Mouse (Mus musculus) activated CD4-positive, CD25-positive, alpha-beta regulatory T cell, adult 4 months (primary cell): ENCODE measurements at regions not wholly inside any gene's neighbourhood (a gene's known extent, or its start where the extent isn't known, plus 50 kb on each side); places are given as distances from the start of the nearest gene placed in this dataset.

Source experiments
- ATAC-seq: one replicate; pipeline ENCODE4 v1.8.0; 2017

- ATAC-seq: no peak
Measured at GRCm38 (mm10) chr14:25068430-25068829, 390.6 kb upstream of the Zmiz1 start.

GRCm38 (mm10) chr14:25073143-25073542 lies 385.8 kb upstream of the Zmiz1 start:
- ATAC-seq: no peak

- no peak for ATAC-seq
Measured at GRCm38 (mm10) chr14:25074022-25074800, 384.8 kb upstream of the Zmiz1 start.

GRCm38 (mm10) chr14:25074891-25075290 lies 384.1 kb upstream of the Zmiz1 start:
- ATAC-seq: no peak

GRCm38 (mm10) chr14:25080431-25080830 lies 378.6 kb upstream of the Zmiz1 start:
- no peak for ATAC-seq

- ATAC-seq: no peak
Measured at GRCm38 (mm10) chr14:25083847-25084246, 375.1 kb upstream of the Zmiz1 start.

GRCm38 (mm10) chr14:25096786-25097185 lies 362.2 kb upstream of the Zmiz1 start:
- no peak for ATAC-seq

- ATAC-seq: no peak
Measured at GRCm38 (mm10) chr14:25105391-25105790, 353.6 kb upstream of the Zmiz1 start.

- no peak for ATAC-seq
Measured at GRCm38 (mm10) chr14:25106451-25106850, 352.5 kb upstream of the Zmiz1 start.

- peak; percentile 65 for ATAC-seq
Measured at GRCm38 (mm10) chr14:25108101-25108652, 350.8 kb upstream of the Zmiz1 start.

- ATAC-seq: no peak
Measured at GRCm38 (mm10) chr14:25108701-25109290, 350.2 kb upstream of the Zmiz1 start.

- ATAC-seq: no peak
Measured at GRCm38 (mm10) chr14:25109691-25110090, 349.3 kb upstream of the Zmiz1 start.

- ATAC-seq: no peak
Measured at GRCm38 (mm10) chr14:25112832-25113231, 346.2 kb upstream of the Zmiz1 start.

GRCm38 (mm10) chr14:25113326-25113725 lies 345.7 kb upstream of the Zmiz1 start:
- ATAC-seq: no peak

GRCm38 (mm10) chr14:25116424-25116823 lies 342.6 kb upstream of the Zmiz1 start:
- no peak for ATAC-seq

GRCm38 (mm10) chr14:25119999-25120398 lies 339.0 kb upstream of the Zmiz1 start:
- no peak for ATAC-seq

GRCm38 (mm10) chr14:25120506-25120905 lies 338.5 kb upstream of the Zmiz1 start:
- ATAC-seq: no peak

- no peak for ATAC-seq
Measured at GRCm38 (mm10) chr14:25122971-25123535, 335.9 kb upstream of the Zmiz1 start.

GRCm38 (mm10) chr14:25123541-25124337 lies 335.2 kb upstream of the Zmiz1 start:
- no peak for ATAC-seq

- ATAC-seq: no peak
Measured at GRCm38 (mm10) chr14:25126544-25126943, 332.4 kb upstream of the Zmiz1 start.

- ATAC-seq: no peak
Measured at GRCm38 (mm10) chr14:25127544-25128159, 331.3 kb upstream of the Zmiz1 start.

GRCm38 (mm10) chr14:25128160-25128547 lies 330.8 kb upstream of the Zmiz1 start:
- no peak for ATAC-seq
